Mouse (Mus musculus) brain, embryonic 14.5 days (tissue): Measurements from ENCODE around the gene Sh3d21. TPM values are rescaled to one million over a fixed set of nuclear protein-coding genes. Genes with fewer than 3 reads are reported as not detected.

Experiments used
- DNase-seq: peaks from one replicate; pipeline ENCODE4 v3.0.0-alpha.2; 2011; ENCODE audit warnings: low read depth
- CTCF ChIP-seq: fragments of 200-500 bp; IDR thresholded peaks from 2 replicates; pipeline ENCODE4 v1.5.1; 2012; ENCODE audit warnings: inconsistent platforms, mild to moderate bottlenecking, moderate library complexity, borderline replicate concordance; ENCODE audit not compliant: insufficient read depth, insufficient read length; ENCODE audit errors: extremely low read depth
- POLR2A ChIP-seq: fragments of 200-500 bp; IDR thresholded peaks from 2 replicates; pipeline ENCODE4 v1.6.1; 2012; ENCODE audit warnings: mild to moderate bottlenecking, inconsistent platforms, borderline replicate concordance; ENCODE audit not compliant: poor library complexity, insufficient read depth, insufficient read length, severe bottlenecking; ENCODE audit errors: extremely low read depth
- polyA plus RNA-seq: library from polyadenylated mRNA; depleted of rRNA; stranded (reverse); fragments of >200 nt; gene quantifications from 2 replicates; pipeline ENCODE4 v1.2.3, GENCODE M21; 2012

Sh3d21 gene
- polyA plus RNA-seq, 1 experiment, result 0.81 TPM

GRCm38 (mm10) chr4:126132636-126133264 lies 30.5 kb downstream of the Sh3d21 start:
- TF ChIP-seq POLR2A, result no peak
- no peak for TF ChIP-seq CTCF
- DNase-seq, result no peak

GRCm38 (mm10) chr4:126131290-126132121 lies 31.8 kb downstream of the Sh3d21 start:
- DNase-seq, result peak; percentile 85
- TF ChIP-seq POLR2A (no peak), CTCF (no peak)

GRCm38 (mm10) chr4:126130502-126130901 lies 32.8 kb downstream of the Sh3d21 start:
- TF ChIP-seq CTCF (no peak), POLR2A (no peak)
- peak; percentile 39 for DNase-seq

DNA sequence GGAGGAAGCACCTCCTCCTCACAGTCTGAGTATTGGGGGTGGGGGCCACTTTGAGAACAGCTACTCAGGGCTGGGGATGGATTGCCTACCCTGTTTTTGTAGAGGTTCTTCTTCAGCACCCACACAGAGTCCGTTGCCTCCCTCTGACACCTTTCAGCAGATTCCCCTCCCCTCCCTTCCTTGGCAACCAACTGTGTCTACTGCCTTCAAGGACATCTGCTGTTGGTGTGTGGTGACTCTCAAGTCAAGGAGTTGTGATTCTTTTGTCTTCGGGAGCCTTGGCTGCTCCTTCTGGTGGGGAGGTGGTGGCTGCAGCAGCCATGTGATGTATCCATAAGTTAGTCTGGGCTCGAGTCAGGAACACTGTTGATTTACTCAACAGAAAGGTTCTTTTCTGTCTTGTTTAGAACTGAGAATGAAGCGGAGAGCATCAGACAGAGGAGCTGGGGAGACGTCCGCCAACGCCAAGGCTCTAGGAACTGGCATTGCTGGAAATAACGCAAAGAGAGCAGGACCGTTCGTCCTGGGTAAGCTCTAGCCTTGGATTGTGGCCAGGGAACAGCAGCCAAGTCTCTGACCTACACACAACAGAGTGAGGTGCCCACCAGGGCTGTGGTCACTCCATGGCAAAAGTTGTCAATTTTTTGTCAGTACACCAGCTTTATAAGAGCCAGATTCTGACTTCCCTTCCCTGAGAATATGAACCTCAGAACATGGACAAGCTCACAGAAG lies 39.8 kb downstream of the Sh3d21 start:
- peak; percentile 32 for DNase-seq
- TF ChIP-seq POLR2A (no peak), CTCF (no peak)

DNA sequence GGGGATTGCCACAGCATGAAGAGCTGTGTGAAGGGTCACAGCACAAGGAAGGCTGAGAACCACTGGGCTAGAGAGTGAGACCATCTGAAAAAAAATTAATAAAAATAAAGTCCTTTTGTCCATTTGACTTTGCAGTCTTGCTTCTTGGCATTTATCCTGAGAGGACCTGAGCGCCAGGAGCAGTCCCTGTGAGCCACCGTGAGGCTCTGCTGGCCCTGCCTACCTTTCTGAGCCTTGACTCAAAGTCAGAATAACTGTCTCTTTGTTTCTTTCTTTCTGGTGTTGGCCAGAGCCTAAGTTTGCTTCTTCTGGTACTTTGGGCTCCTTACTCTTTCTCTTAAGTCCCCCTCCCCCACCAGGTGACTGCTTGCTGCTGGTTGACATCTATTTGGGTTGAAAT lies 42.8 kb downstream of the Sh3d21 start:
- TF ChIP-seq CTCF, result no peak
- no peak for TF ChIP-seq POLR2A
- no peak for DNase-seq

DNA sequence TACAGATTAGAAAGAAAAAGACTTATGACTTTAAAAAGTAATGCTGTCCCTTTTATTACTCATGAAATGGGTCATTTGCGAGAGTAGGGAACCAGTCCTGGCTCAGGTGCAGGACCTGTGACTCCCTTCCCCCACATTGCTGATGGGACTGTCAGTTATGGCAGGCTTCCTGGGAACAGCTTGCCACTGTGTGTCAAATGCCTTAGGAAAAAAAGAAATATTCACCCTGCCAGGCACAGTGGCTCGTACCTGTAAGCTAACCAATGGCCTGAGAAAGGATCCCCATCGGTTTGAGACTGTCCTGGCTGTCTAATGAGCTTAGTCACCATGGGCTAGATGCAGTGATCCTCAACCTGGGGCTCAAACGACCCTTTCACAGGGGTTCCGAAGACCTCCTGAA lies 43.2 kb downstream of the Sh3d21 start:
- DNase-seq, result no peak
- TF ChIP-seq POLR2A (no peak), CTCF (no peak)

DNA sequence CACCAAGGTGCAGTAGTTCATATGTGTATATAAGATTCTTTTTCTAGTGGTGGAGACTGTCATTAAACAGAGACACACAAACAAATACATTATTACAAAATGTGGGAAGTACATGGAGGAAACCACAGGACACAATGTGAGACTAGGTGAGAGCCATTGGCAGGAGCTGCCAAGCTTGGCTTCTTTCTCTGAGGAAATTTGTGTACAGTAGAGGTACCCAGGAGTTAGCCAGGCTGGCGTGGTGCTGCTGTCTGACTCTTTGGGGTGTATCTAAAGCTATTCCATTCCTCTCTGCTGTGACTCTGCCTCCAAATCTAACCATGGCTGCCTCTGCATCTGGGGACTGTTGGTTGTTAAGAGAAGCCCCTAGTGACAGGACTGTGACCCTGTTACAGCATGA lies 44.2 kb downstream of the Sh3d21 start:
- TF ChIP-seq CTCF (no peak), POLR2A (no peak)
- DNase-seq, result no peak

GRCm38 (mm10) chr4:126118651-126119050 lies 44.6 kb downstream of the Sh3d21 start:
- peak; percentile 71 for DNase-seq
- no peak for TF ChIP-seq CTCF
- no peak for TF ChIP-seq POLR2A

DNA sequence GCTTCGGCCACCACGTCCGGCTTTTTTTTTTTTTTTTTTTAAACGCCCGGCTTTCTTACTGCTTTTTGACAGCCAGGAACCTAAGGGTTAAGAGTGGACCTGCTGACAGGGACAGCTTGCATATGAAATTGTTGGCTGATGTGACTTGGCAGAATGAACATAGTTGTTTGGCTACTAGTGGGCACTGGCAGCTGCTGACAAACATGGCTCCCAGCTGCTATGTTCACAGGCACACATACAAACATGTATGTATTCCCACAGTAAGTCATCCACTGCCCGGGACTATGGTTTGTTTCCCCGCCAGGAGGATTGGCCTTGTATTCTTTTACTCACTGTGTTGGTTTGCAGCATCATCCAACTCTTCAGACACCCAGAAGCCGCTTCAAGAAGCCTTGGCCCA lies 46.2 kb downstream of the Sh3d21 start:
- no peak for TF ChIP-seq POLR2A
- DNase-seq, result peak; percentile 53

GRCm38 (mm10) chr4:126115871-126116521 lies 47.3 kb downstream of the Sh3d21 start:
- TF ChIP-seq POLR2A, result no peak
- no peak for TF ChIP-seq CTCF
- no peak for DNase-seq

- DNase-seq, result no peak
- no peak for TF ChIP-seq POLR2A
- TF ChIP-seq CTCF, result no peak
Measured at GRCm38 (mm10) chr4:126115411-126115810, 47.9 kb downstream of the Sh3d21 start.
